Mouse (Mus musculus) midbrain, embryonic 11.5 days (tissue): ENCODE results near the gene Epgn. TPM values are rescaled to one million over a fixed set of nuclear protein-coding genes. Genes with fewer than 3 reads are reported as not detected.

Source experiments
- ATAC-seq: fragments of 200-750 bp; cut with Nextera tagmentation; 2 replicates; pipeline ENCODE4 v1.8.0; 2017; ENCODE audit warnings: moderate TSS enrichment, moderate library complexity; ENCODE audit not compliant: low FRiP score
- DNase-seq: peaks from one replicate; pipeline ENCODE4 v3.0.0; 2015; ENCODE audit warnings: low spot score; ENCODE audit errors: missing footprints
- H3K27ac ChIP-seq: fragments of 300-500 bp; sonication (generic); 2 replicates; pipeline ENCODE4 v1.5.1; 2014; ENCODE audit warnings: low read depth, low read length
- H3K27me3 ChIP-seq: fragments of 300-500 bp; sonication (generic); 2 replicates; pipeline ENCODE4 v1.6.1; 2014; ENCODE audit warnings: mild to moderate bottlenecking, low read length, moderate library complexity, mixed read lengths; ENCODE audit not compliant: control insufficient read depth, insufficient read depth
- H3K36me3 ChIP-seq: fragments of 300-500 bp; sonication (generic); 2 replicates; pipeline ENCODE4 v1.6.1; 2014; ENCODE audit warnings: mild to moderate bottlenecking, low read length, moderate library complexity, mixed read lengths; ENCODE audit not compliant: control insufficient read depth, insufficient read depth
- H3K4me1 ChIP-seq: fragments of 300-500 bp; sonication (generic); 2 replicates; pipeline ENCODE4 v1.6.1; 2014; ENCODE audit warnings: low read length; ENCODE audit not compliant: control insufficient read depth, insufficient read depth
- H3K4me2 ChIP-seq: fragments of 300-500 bp; sonication (generic); 2 replicates; pipeline ENCODE4 v1.6.1; 2014; ENCODE audit warnings: mild to moderate bottlenecking, moderate library complexity
- H3K4me3 ChIP-seq: fragments of 300-500 bp; sonication (generic); 2 replicates; pipeline ENCODE4 v1.5.1; 2014; ENCODE audit warnings: low read depth, low read length
- H3K9ac ChIP-seq: fragments of 300-500 bp; sonication (generic); 2 replicates; pipeline ENCODE4 v1.6.1; 2014; ENCODE audit warnings: low read length
- H3K9me3 ChIP-seq: fragments of 300-500 bp; sonication (generic); 2 replicates; pipeline ENCODE4 v1.6.1; 2016; ENCODE audit warnings: low read length; ENCODE audit not compliant: control insufficient read depth
- whole genome bisulfite sequencing: fragments of 180-500 bp; shearing (Covaris S2); extraction: QIAGEN DNeasy Blood & Tissue Kit; methylation state at CpG from one replicate; pipeline ENCODE4 v1.1.7; 2014; 5-methylcytosine and 5-hydroxymethylcytosine counted together
- polyA plus RNA-seq: library from polyadenylated mRNA; unstranded; fragments of >200 nt; fragmentation: Nextera tagmentation; extraction: Ambion mirVana; gene quantifications from 2 replicates; pipeline ENCODE4 v1.2.1, GENCODE M21; 2014

The Epgn gene
- polyA plus RNA-seq, 1 experiment from 2014 or later = 0.19 TPM

DNA sequence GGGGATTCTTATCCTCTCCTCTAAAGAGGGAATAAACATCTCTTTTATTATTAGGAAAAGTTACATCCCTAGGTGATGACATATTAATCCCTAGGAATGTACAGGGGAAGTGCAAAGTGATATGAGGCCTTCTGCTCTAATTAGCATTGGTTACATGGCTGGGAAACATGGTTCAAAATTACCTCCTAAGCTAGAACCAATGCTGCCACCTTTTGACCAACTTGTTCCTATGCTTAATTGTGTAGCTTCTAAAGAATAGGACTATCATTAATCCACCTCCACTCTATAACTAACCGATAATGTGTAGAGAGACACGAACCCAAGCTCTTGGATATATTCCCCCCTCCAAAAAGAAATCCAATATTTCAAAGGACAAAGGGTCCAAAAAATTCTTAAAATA, 3.4 kb downstream of the Epgn start:
- Histone ChIP-seq H3K27ac (no peak overlapping the region), H3K27me3 (no peaks in the 10 kb centered on the region), H3K4me2 (no peak overlapping the region), H3K9ac (no peak overlapping the region), H3K4me1 (no peaks in the 10 kb centered on the region), H3K9me3 (no peaks in the 10 kb centered on the region), H3K4me3 (no peak overlapping the region), H3K36me3 (no peaks in the 10 kb centered on the region)
- DNase-seq (no peak), ATAC-seq (no peak)
- 95% methylated on average over 2 of the region's 2 CpGs for WGBS

- DNase-seq (no peak), ATAC-seq (no peak)
- no peak overlapping the region for H3K9ac ChIP-seq
- no peak overlapping the region for H3K4me3 ChIP-seq
- WGBS = 90% methylated on average over 2 of the region's 2 CpGs
- no peaks in the 10 kb centered on the region for H3K4me1 ChIP-seq
- H3K27me3 ChIP-seq = no peaks in the 10 kb centered on the region
- H3K36me3 ChIP-seq = no peaks in the 10 kb centered on the region
- H3K4me2 ChIP-seq = no peak overlapping the region
- no peaks in the 10 kb centered on the region for H3K9me3 ChIP-seq
- H3K27ac ChIP-seq = no peak overlapping the region
Measured at GRCm38 (mm10) chr5:91035341-91035740, 8.1 kb downstream of the Epgn start.

DNA sequence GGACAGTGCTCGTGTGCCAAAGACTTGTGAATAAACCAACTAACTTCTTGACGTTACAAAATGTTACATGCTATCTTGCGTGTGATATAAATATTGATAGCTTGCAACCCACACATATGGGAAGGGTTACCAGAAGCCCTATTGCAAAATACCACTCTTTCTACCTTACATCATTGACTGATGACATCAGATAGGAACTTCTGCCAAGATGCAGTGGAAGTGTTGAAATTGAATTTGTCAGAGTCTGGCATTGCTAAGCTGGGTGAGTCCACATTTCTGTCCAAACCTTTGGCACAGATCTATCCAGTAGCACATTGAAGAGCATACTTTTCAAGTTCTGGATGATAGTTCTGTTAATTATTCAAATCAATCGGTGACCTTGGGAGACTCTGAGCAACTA, 9.4 kb downstream of the Epgn start:
- H3K4me1 ChIP-seq = no peaks in the 10 kb centered on the region
- no peak overlapping the region for H3K4me3 ChIP-seq
- H3K4me2 ChIP-seq = no peak overlapping the region

DNA sequence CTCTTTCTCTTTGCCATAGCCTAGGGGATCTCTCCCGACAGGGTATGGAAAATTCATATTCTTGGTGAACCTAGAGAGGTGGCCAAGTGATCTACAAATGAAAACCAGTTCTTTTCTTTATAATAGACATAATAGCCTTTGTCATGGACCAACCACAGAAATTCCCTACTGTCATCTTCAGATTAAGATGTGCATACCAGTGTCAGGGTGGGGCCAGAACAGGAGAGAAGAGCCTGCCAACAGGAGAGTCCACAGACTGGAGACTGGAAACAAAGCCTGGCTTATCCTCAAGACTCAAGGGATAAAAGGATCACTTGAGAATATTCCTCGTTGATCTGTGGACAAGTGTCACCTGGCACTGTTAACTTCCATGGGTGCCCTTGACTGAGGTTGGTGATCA, 10.5 kb downstream of the Epgn start:
- DNase-seq (no peak), ATAC-seq (no peak)
- no peaks in the 10 kb centered on the region for H3K27me3 ChIP-seq
- H3K9me3 ChIP-seq = no peaks in the 10 kb centered on the region
- H3K4me2 ChIP-seq = no peak overlapping the region
- no peaks in the 10 kb centered on the region for H3K4me1 ChIP-seq
- WGBS = 69% methylated on average over 2 of the region's 2 CpGs
- H3K36me3 ChIP-seq = no peaks in the 10 kb centered on the region
- no peak overlapping the region for H3K4me3 ChIP-seq
- no peak overlapping the region for H3K9ac ChIP-seq
- no peak overlapping the region for H3K27ac ChIP-seq

More for the DNA sequence above, 9.4 kb downstream of the Epgn start:
- Histone ChIP-seq H3K36me3 (no peaks in the 10 kb centered on the region), H3K9ac (no peak overlapping the region), H3K9me3 (no peaks in the 10 kb centered on the region), H3K27me3 (no peaks in the 10 kb centered on the region), H3K27ac (no peak overlapping the region)
- DNase-seq (no peak), ATAC-seq (no peak)
- WGBS = 94% methylated on average over 4 of the region's 4 CpGs

- H3K9me3 ChIP-seq = no peaks in the 10 kb centered on the region
- no peak overlapping the region for H3K27ac ChIP-seq
- no peaks in the 10 kb centered on the region for H3K36me3 ChIP-seq
- H3K27me3 ChIP-seq = no peaks in the 10 kb centered on the region
- no peaks in the 10 kb centered on the region for H3K4me1 ChIP-seq
- DNase-seq = no peak
- 26% methylated on average over 2 of the region's 2 CpGs for WGBS
- ATAC-seq = no peak
- no peak overlapping the region for H3K4me2 ChIP-seq
- H3K9ac ChIP-seq = no peak overlapping the region
- H3K4me3 ChIP-seq = no peak overlapping the region
Measured at GRCm38 (mm10) chr5:91038547-91038946, 11.3 kb downstream of the Epgn start.

GRCm38 (mm10) chr5:91038963-91039362, 11.7 kb downstream of the Epgn start:
- Histone ChIP-seq H3K27ac (no peak overlapping the region), H3K9me3 (no peaks in the 10 kb centered on the region), H3K4me2 (no peak overlapping the region), H3K4me3 (no peak overlapping the region), H3K36me3 (no peaks in the 10 kb centered on the region), H3K9ac (no peak overlapping the region), H3K27me3 (no peaks in the 10 kb centered on the region), H3K4me1 (no peaks in the 10 kb centered on the region)
- 86% methylated on average over 2 of the region's 2 CpGs for WGBS
- no peak for DNase-seq
- no peak for ATAC-seq

DNA sequence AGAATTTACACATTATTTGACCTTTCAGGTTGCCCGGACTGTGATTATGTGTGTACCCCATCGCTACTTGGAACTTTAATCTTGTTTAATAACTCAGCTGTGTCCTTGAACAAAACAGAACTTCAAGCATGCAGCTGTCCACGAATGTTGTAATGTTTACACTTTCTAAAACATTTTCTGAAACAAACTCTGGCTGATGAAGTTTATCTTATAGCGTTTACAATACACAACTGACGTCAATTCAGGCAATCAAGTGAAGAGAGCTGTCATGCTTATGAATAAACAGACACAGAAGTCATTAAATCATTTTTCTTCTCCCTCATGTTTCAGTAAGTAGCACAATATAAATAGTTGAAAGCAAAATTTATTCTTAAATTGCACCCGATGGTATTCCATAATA, 20.7 kb downstream of the Epgn start:
- no peaks in the 10 kb centered on the region for H3K9me3 ChIP-seq
- H3K27ac ChIP-seq = no peak overlapping the region
- no peak for ATAC-seq
- H3K36me3 ChIP-seq = no peaks in the 10 kb centered on the region
- no peak for DNase-seq
- H3K27me3 ChIP-seq = no peaks in the 10 kb centered on the region
- no peak overlapping the region for H3K4me3 ChIP-seq
- 84% methylated on average over 6 of the region's 6 CpGs for WGBS
- H3K4me2 ChIP-seq = no peak overlapping the region
- no peak overlapping the region for H3K9ac ChIP-seq
- no peaks in the 10 kb centered on the region for H3K4me1 ChIP-seq

DNA sequence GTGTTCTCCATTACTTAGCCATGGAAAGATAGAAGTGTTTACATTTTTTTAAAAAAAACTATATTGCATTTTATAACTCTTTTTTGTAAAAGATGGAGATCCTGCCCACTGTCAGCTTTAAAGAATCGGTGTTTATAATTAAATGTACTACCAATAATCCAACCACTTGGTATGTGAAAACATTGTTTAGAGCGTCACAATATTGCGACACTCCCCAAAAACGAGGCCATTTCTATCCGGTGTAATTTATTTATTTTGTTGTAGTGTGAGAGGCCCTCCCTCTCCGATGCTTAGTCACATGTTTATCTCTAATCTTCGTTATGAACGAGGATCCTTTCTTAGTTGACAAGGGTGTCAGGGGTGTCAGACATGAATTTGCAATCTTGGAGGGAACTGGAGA, 21.1 kb downstream of the Epgn start:
- 90% methylated on average over 8 of the region's 8 CpGs for WGBS
- no peaks in the 10 kb centered on the region for H3K4me1 ChIP-seq
- H3K36me3 ChIP-seq = no peaks in the 10 kb centered on the region
- no peaks in the 10 kb centered on the region for H3K9me3 ChIP-seq
- no peaks in the 10 kb centered on the region for H3K27me3 ChIP-seq
- DNase-seq (no peak), ATAC-seq (no peak)
- no peak overlapping the region for H3K4me3 ChIP-seq
- H3K9ac ChIP-seq = no peak overlapping the region
- no peak overlapping the region for H3K4me2 ChIP-seq
- H3K27ac ChIP-seq = no peak overlapping the region

DNA sequence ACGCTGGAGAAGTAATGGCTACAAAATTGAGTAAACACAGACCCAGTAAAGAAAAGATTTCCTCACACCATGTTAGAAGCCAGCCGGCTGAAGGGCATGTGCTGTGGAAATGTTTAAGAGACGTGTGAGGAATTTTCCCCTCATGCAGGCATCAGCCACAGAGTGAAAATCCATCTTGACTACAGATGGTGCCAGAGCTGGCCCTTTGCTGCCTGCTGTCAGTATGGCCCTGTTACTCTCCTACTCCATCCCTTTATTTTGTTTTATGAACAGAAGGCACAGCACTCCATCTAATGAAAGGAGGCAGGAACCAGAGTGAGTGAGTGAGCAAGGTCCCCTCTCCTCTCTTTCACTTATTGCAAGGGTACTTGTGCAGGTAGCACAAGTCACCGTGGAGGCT, 45.1 kb downstream of the Epgn start:
- H3K4me1 ChIP-seq = no peaks in the 10 kb centered on the region; the same call in 1 of the 2 replicates
- ATAC-seq = no peak
- H3K9ac ChIP-seq = no peak overlapping the region
- no peaks in the 10 kb centered on the region for H3K9me3 ChIP-seq
- no peak overlapping the region for H3K27ac ChIP-seq
- no peak overlapping the region for H3K4me3 ChIP-seq
- no peaks in the 10 kb centered on the region for H3K36me3 ChIP-seq
- 83% methylated on average over 4 of the region's 4 CpGs for WGBS
- no peak overlapping the region for H3K4me2 ChIP-seq
- no peak for DNase-seq
- H3K27me3 ChIP-seq = no peaks in the 10 kb centered on the region

- H3K9me3 ChIP-seq = no peaks in the 10 kb centered on the region
- no peak overlapping the region for H3K27ac ChIP-seq
- H3K4me2 ChIP-seq = no peak overlapping the region
- DNase-seq (no peak), ATAC-seq (no peak)
- H3K27me3 ChIP-seq = no peaks in the 10 kb centered on the region
- no peaks in the 10 kb centered on the region; the same call in 1 of the 2 replicates for H3K4me1 ChIP-seq
- WGBS = 85% methylated on average over 8 of the region's 8 CpGs
- H3K9ac ChIP-seq = no peak overlapping the region
- H3K4me3 ChIP-seq = no peak overlapping the region
- H3K36me3 ChIP-seq = no peaks in the 10 kb centered on the region
Measured at GRCm38 (mm10) chr5:91073626-91074025, 46.4 kb downstream of the Epgn start.
